Mouse (Mus musculus) forebrain, embryonic 11.5 days (tissue): Measurements from ENCODE around the gene Dad1. TPM values are rescaled to one million over a fixed set of nuclear protein-coding genes. Genes with fewer than 3 reads are reported as not detected.

ENCODE experiments used
- ATAC-seq: fragments of 200-750 bp; cut with Nextera tagmentation; replicated peaks from 2 replicates; pipeline ENCODE4 v1.8.0; 2017; ENCODE audit warnings: moderate TSS enrichment; ENCODE audit not compliant: low FRiP score
- DNase-seq: peaks from one replicate; pipeline ENCODE4 v3.0.0-alpha.2; 2017; ENCODE audit warnings: low spot score
- H3K27ac ChIP-seq: fragments of 300-500 bp; sonication (generic); 2 replicates; pipeline ENCODE4 v1.5.1; 2014; ENCODE audit warnings: low read depth, low read length
- H3K27me3 ChIP-seq: fragments of 300-500 bp; sonication (generic); 2 replicates; pipeline ENCODE4 v1.6.1; 2014; ENCODE audit warnings: mild to moderate bottlenecking, low read length, mixed read lengths; ENCODE audit not compliant: control insufficient read depth, insufficient read depth
- H3K36me3 ChIP-seq: fragments of 300-500 bp; sonication (generic); 2 replicates; pipeline ENCODE4 v1.6.1; 2014; ENCODE audit warnings: mild to moderate bottlenecking, low read length, moderate library complexity, mixed read lengths; ENCODE audit not compliant: control insufficient read depth, insufficient read depth
- H3K4me1 ChIP-seq: fragments of 300-500 bp; sonication (generic); replicated peaks from 2 replicates; pipeline ENCODE4 v1.6.1; 2014; ENCODE audit warnings: low read length, mixed read lengths; ENCODE audit not compliant: control insufficient read depth, insufficient read depth
- H3K4me2 ChIP-seq: fragments of 300-500 bp; sonication (generic); 2 replicates; pipeline ENCODE4 v1.6.1; 2014; ENCODE audit warnings: low read depth, mild to moderate bottlenecking, low read length, moderate library complexity, mixed read lengths; ENCODE audit not compliant: severe bottlenecking
- H3K4me3 ChIP-seq: fragments of 300-500 bp; sonication (generic); 2 replicates; pipeline ENCODE4 v1.5.1; 2014; ENCODE audit warnings: low read depth, low read length
- H3K9ac ChIP-seq: fragments of 300-500 bp; sonication (generic); 2 replicates; pipeline ENCODE4 v1.6.1; 2014; ENCODE audit warnings: low read length
- H3K9me3 ChIP-seq: fragments of 300-500 bp; sonication (generic); 2 replicates; pipeline ENCODE4 v1.6.1; 2016; ENCODE audit warnings: low read length, mixed read lengths; ENCODE audit not compliant: control insufficient read depth
- WGBS: fragments of 180-500 bp; shearing (Covaris S2); extraction: QIAGEN DNeasy Blood & Tissue Kit; methylation state at CpG from one replicate; pipeline ENCODE4 v1.1.7; 2014; 5-methylcytosine and 5-hydroxymethylcytosine counted together
- polyA plus RNA-seq: library from polyadenylated mRNA; unstranded; fragments of >200 nt; fragmentation: Nextera tagmentation; extraction: Ambion mirVana; gene quantifications from 2 replicates; pipeline ENCODE4 v1.2.1, GENCODE M21; 2014

The Dad1 gene
- polyA plus RNA-seq, 1 experiment from 2014 or later: 240 TPM

DNA sequence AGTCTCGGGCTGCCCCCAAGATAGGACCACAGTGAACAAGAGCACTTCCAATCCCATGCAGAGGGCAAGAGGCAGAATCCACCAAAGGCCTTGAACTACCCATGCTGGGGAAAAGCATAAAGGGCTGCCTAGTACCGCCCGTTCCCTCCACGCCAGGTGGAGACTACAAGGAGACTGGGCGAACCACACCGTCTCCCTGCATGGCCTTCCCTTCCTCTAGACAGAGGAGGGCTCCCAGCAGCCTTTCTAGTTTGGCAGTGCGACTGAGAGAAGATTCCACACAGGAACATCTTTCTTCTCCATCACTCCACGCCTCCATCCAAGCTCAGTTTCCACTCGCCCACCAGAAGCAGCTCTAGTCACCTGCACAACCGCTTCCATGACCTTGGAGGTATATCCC lies 14.1 kb upstream of the Dad1 start:
- no peak overlapping the region for H3K9ac ChIP-seq
- H3K36me3 ChIP-seq: no peaks in the 10 kb centered on the region; the same call in 1 of the 2 replicates
- no peaks in the 10 kb centered on the region for H3K27me3 ChIP-seq
- H3K27ac ChIP-seq: no peak overlapping the region
- H3K9me3 ChIP-seq: no peaks in the 10 kb centered on the region
- ATAC-seq (no peak), DNase-seq (no peak)
- H3K4me3 ChIP-seq: no peak overlapping the region
- H3K4me2 ChIP-seq: no peak overlapping the region
- H3K4me1 ChIP-seq: no peaks in the 10 kb centered on the region
- WGBS: 92% methylated on average over 10 of the region's 10 CpGs

DNA sequence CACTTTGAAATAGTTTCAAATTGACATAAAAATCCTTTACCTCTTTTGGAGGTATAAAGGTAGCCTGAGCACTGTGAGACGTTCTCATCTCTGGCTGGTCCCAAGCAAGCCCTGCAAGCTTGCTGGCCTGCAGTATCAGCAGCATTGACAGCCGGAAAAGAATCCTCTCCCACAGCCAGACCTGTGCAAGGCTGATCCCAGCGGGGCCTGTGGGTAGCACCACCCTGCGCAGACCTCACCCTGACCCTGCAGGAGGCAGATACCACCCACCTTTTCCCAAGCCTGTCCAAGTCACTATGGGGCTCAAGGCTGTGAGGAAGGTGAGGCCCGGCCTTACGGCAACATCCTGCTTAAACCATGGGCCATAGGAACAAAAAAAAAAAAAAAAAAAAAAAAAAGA lies 12.0 kb upstream of the Dad1 start:
- Histone ChIP-seq H3K36me3 (no peaks in the 10 kb centered on the region; the same call in 1 of the 2 replicates), H3K4me2 (no peak overlapping the region), H3K9me3 (no peaks in the 10 kb centered on the region), H3K27me3 (no peaks in the 10 kb centered on the region), H3K27ac (no peak overlapping the region), H3K9ac (no peak overlapping the region), H3K4me3 (no peak overlapping the region), H3K4me1 (no peaks in the 10 kb centered on the region)
- WGBS: 73% methylated on average over 6 of the region's 6 CpGs
- DNase-seq (no peak), ATAC-seq (no peak)

DNA sequence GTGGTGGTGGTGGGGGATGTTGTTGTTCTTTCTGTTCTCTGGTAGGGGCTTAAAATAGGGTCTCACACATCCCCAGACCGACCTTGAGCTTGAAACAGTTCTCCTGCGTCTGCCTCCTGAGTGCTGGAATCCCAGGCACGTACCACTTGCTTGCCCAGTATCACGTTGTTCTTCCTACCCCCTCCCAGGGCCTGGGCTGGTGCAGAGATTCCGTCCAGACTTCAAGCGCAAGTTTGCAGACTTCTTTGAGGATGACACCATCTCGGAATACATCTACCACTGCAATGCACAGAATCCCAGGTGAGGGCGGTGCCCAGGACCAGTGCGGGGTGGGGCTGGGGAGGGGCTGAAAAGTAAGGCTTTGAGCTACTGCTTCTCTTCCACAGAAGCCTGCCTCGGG lies 11.2 kb upstream of the Dad1 start:
- no peaks in the 10 kb centered on the region for H3K9me3 ChIP-seq
- no peak overlapping the region for H3K27ac ChIP-seq
- DNase-seq (no peak), ATAC-seq (no peak)
- H3K4me3 ChIP-seq: no peak overlapping the region
- H3K4me2 ChIP-seq: no peak overlapping the region
- 40% methylated on average over 10 of the region's 10 CpGs for WGBS
- H3K36me3 ChIP-seq: no peaks in the 10 kb centered on the region; the same call in 1 of the 2 replicates
- H3K9ac ChIP-seq: no peak overlapping the region
- H3K27me3 ChIP-seq: no peaks in the 10 kb centered on the region
- no peaks in the 10 kb centered on the region for H3K4me1 ChIP-seq

GRCm38 (mm10) chr14:54264231-54264630 lies 10.3 kb upstream of the Dad1 start:
- DNase-seq (no peak), ATAC-seq (no peak)
- Histone ChIP-seq H3K4me3 (no peak overlapping the region), H3K4me1 (0 out of 2 replicates have a peak, but pooled peaks cover 2% of the 10 kb centered on the region), H3K9me3 (no peaks in the 10 kb centered on the region), H3K27ac (no peak overlapping the region), H3K36me3 (no peaks in the 10 kb centered on the region; the same call in 1 of the 2 replicates), H3K4me2 (no peak overlapping the region), H3K27me3 (no peaks in the 10 kb centered on the region), H3K9ac (no peak overlapping the region)
- WGBS: 92% methylated on average over 7 of the region's 7 CpGs

GRCm38 (mm10) chr14:54263099-54263498 lies 9.2 kb upstream of the Dad1 start:
- Histone ChIP-seq H3K9me3 (no peaks in the 10 kb centered on the region), H3K27me3 (no peaks in the 10 kb centered on the region), H3K36me3 (no peaks in the 10 kb centered on the region; the same call in 1 of the 2 replicates), H3K4me2 (no peak overlapping the region), H3K4me1 (peaks cover 6% of the 10 kb centered on the region; the same call in 1 of the 2 replicates), H3K4me3 (no peak overlapping the region), H3K27ac (no peak overlapping the region), H3K9ac (no peak overlapping the region)
- DNase-seq (no peak), ATAC-seq (no peak)
- 90% methylated on average over 6 of the region's 6 CpGs for WGBS

DNA sequence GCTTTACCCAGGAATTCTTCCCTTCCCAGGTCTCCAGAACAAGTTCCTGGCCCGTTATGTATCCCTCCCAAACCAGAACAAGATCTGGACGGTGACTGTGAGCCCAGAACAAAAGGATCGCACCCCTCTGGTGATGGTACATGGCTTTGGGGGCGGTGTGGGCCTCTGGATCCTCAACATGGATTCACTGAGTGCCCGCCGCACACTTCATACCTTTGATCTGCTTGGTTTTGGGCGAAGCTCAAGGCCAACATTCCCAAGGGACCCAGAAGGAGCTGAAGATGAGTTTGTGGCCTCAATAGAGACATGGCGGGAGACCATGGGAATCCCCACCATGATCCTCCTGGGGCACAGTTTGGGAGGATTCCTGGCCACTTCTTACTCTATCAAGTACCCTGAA lies 8.7 kb upstream of the Dad1 start:
- H3K4me1 ChIP-seq: peaks cover 6% of the 10 kb centered on the region; the same call in 1 of the 2 replicates
- DNase-seq: no peak
- H3K9me3 ChIP-seq: no peaks in the 10 kb centered on the region
- no peak overlapping the region for H3K27ac ChIP-seq
- no peak overlapping the region for H3K4me2 ChIP-seq
- H3K27me3 ChIP-seq: no peaks in the 10 kb centered on the region
- ATAC-seq: no peak
- no peaks in the 10 kb centered on the region; the same call in 1 of the 2 replicates for H3K36me3 ChIP-seq
- WGBS: 92% methylated on average over 8 of the region's 8 CpGs
- H3K4me3 ChIP-seq: no peak overlapping the region
- H3K9ac ChIP-seq: no peak overlapping the region

- no peak overlapping the region for H3K4me3 ChIP-seq
- H3K9me3 ChIP-seq: no peaks in the 10 kb centered on the region
- H3K27me3 ChIP-seq: no peaks in the 10 kb centered on the region
- H3K27ac ChIP-seq: no peak overlapping the region
- H3K4me1 ChIP-seq: peaks cover 6% of the 10 kb centered on the region; the same call in 1 of the 2 replicates
- ATAC-seq (no peak), DNase-seq (no peak)
- no peak overlapping the region for H3K4me2 ChIP-seq
- no peaks in the 10 kb centered on the region; the same call in 1 of the 2 replicates for H3K36me3 ChIP-seq
- H3K9ac ChIP-seq: no peak overlapping the region
- WGBS: 96% methylated on average over 2 of the region's 2 CpGs
Observed at GRCm38 (mm10) chr14:54261386-54261785, 7.5 kb upstream of the Dad1 start.

DNA sequence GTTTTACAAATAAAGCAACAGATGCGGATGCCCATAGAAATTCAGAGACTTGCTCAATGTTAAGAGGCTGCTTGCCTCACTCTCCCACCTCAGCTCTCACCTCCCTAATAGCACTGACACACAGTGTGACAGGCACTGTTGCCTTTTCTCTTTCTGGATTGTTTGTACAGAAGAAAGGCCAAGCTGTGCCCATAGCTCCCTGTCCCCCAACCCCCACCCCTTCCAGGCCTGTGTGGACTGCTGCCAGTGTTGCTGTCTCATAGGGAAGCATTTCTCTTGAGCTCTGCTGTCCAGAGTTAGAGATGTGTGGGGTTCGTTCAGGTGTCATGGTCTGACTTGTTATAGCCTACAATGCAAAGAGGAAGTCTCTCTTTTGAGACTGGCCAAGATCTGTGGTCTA lies 6.3 kb upstream of the Dad1 start:
- Histone ChIP-seq H3K27me3 (no peaks in the 10 kb centered on the region), H3K9me3 (no peaks in the 10 kb centered on the region), H3K4me3 (no peak overlapping the region), H3K27ac (no peak overlapping the region), H3K4me1 (peaks cover 6% of the 10 kb centered on the region; the same call in 1 of the 2 replicates), H3K9ac (no peak overlapping the region), H3K4me2 (no peak overlapping the region), H3K36me3 (no peaks in the 10 kb centered on the region; the same call in 1 of the 2 replicates)
- DNase-seq (no peak), ATAC-seq (no peak)
- WGBS: 75% methylated on average over 2 of the region's 2 CpGs

GRCm38 (mm10) chr14:54259722-54260085 lies 5.8 kb upstream of the Dad1 start:
- Histone ChIP-seq H3K9ac (peak overlapping the region; percentile 67), H3K4me2 (peak overlapping the region; percentile 90), H3K4me1 (peaks cover 6% of the 10 kb centered on the region; the same call in 1 of the 2 replicates), H3K9me3 (no peaks in the 10 kb centered on the region), H3K4me3 (peak overlapping the region; percentile 57), H3K36me3 (no peaks in the 10 kb centered on the region; the same call in 1 of the 2 replicates), H3K27me3 (no peaks in the 10 kb centered on the region), H3K27ac (no peak overlapping the region)
- no peak for DNase-seq
- WGBS: 26% methylated on average over 8 of the region's 8 CpGs
- no peak for ATAC-seq
